Mouse (Mus musculus) olfactory bulb, adult 2 months (tissue): ENCODE data around the gene Usp40.

Source experiments
- CTCF ChIP-seq: fragments of 200-500 bp; IDR thresholded peaks from 2 replicates; pipeline ENCODE4 v1.5.1; 2012; ENCODE audit warnings: low read depth, mild to moderate bottlenecking, low read length, moderate library complexity; ENCODE audit not compliant: insufficient read depth
- POLR2A ChIP-seq: fragments of 200-500 bp; IDR thresholded peaks from 2 replicates; pipeline ENCODE4 v1.6.1; 2012; ENCODE audit warnings: mild to moderate bottlenecking, low read depth, low read length, moderate library complexity; ENCODE audit not compliant: insufficient read depth

- no peak for TF ChIP-seq CTCF
- TF ChIP-seq POLR2A = no peak
Measured at GRCm38 (mm10) chr1:87913356-87913755, 95.0 kb downstream of the Usp40 start.
